Mouse (Mus musculus) cerebellum, adult 18-20 months (tissue): ENCODE results near the gene Rnf43.

Source experiments
- DNase-seq, 2 experiments: peaks; one replicate each; pipeline ENCODE4 v3.0.0; 2021

Rnf43 gene

GRCm38 (mm10) chr11:87662407-87662806 lies at the start of gene Rnf43:
Rnf43 (plus strand) TSS chr11:87662722.
- DNase-seq, result peak; percentile 89 to 92

GRCm38 (mm10) chr11:87613972-87614371 lies 48.5 kb upstream of the Rnf43 start:
- DNase-seq, result no peak

- DNase-seq, result no peak
Measured at GRCm38 (mm10) chr11:87615551-87615950, 47.0 kb upstream of the Rnf43 start.

DNA sequence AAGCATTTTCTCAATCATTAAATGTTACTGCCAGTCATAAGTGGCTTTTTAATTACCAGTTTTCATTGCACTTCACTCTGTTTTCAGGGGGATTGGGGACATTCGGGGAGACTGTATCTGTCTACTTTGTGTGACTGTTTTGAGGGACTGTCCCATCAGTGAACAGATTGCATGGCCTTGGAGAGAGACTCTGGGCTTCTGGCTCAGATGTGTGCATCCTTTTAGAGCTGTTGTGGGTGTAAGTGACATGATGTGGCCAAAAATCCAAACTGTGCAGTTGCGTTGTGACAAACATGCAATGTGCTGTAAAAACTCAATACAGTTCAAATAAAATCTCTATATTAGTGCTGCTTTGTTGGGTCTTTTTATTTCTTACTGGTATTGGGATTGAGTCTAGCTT lies 46.6 kb upstream of the Rnf43 start:
- DNase-seq, result no peak

DNA sequence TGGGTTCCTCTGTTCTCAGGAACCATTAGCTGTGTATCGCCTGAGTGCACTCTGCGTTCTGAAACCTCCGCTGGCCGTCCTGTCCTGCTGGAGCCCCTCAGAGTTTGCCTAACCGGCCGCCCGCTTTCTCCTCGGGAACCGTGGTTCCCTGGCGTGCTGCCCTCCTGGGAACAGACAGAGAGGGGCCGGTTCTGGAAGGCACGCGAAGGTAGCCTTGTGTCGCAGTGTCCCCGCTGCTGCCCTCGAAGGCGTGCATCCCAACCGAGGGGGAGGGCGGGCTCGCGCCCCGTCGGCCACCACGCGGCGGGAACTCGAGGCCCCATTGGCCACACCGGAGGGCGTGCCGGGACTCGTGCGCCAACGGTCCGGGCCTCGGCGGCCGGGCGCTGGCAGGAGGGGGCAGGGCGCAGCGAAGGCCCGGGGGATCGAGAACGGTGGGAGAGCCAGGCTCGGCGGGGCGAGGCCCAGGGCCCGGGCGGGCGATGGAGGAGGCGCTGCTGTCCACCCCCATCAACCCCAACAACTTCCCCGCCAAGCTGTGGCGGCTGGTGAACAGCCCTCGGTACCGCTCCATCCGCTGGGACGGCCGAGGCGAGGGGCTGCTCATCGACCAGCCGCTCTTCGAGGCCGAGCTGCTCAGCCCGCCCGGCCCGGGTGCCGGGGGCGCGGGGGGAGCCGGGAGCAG lies 45.6 kb upstream of the Rnf43 start, which contains the start of gene Hsf5:
Gene Hsf5 (plus strand): TSS at position 375 of the 685 bp plus-strand sequence.
- DNase-seq, result no peak

DNA sequence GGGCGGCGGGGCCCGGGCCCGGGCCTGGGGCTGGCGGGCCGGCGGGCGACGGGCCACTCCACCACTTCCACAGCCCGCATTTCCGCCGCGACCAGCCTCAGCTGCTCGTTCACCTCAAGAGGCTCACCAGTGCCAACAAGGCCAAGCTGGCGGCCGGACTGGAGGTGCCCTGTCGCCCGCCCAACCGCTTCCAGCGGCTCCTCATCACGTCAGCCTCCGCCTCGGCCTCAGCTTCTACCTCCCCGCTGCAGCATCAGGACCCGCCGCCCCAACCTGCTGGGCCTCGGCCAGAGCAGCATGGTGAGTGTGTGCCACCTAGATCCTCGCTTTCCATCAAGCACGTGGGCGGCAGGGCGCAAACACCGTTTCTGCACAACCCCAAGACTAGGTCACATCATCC lies 44.9 kb upstream of the Rnf43 start:
- no peak for DNase-seq

- no peak for DNase-seq
Measured at GRCm38 (mm10) chr11:87623160-87623559, 39.4 kb upstream of the Rnf43 start.

- peak; percentile 30 to 46 for DNase-seq
Measured at GRCm38 (mm10) chr11:87629859-87630258, 32.7 kb upstream of the Rnf43 start.

DNA sequence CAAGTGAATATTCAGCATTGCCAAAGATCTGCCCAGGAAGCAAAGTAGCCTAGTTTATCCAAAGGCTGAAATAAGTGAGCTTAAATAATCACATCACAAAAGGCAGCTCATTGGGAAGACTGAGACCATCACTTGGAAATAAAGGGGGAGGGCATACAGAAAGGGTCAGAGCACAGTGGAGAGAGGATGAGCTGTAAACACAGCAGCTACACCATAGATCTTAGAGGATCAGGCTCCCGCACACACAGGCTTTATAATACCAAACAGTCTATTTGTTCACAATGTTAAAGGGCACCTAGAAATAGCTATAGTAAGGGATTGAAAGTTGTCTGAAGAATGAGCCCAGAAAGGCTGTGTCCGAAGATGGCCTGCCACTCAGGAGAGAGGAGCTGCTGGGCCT lies 23.7 kb upstream of the Rnf43 start:
- no peak for DNase-seq

GRCm38 (mm10) chr11:87639206-87639605 lies 23.3 kb upstream of the Rnf43 start:
- DNase-seq, result peak; percentile 72 to 73

DNA sequence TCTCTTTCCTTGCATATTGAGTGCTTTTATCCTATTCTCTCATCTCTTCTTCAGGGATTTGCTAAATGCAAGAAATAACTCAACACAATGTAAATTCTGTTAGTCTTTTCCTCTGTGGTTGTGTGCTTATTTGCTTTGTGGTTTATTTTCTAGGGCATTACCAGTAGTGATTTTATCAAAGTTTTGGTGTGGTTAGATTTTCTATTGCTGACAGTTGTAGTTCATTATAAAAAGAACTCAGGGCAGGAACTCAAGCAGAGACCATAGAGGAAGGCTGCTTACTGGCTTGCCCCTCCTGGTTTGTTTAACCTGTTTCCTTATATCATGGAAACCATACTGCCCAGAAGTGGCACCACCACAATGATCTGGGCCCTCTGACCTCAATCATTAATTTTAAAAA lies 19.7 kb upstream of the Rnf43 start:
- no peak for DNase-seq

DNA sequence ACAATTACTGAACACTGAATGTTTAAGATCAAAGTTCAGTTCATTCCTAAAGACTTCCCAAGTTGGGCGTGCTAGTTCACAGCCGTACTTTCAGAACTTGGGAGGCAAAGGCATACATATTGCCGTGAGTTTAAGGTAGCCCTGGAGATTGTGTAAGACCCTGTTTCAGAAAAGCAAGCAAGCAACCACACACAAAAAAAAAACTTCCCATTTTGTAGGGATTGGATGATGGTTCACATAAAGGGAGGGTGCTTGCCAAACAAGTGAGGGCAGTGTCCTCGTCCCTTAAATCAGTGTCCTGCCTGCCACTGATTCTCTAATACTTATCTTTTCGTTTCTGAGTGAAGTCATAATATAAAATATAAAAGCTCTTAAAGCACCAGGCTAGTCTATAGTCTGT lies 7.8 kb upstream of the Rnf43 start:
- no peak for DNase-seq

GRCm38 (mm10) chr11:87659216-87659615 lies 3.3 kb upstream of the Rnf43 start:
- no peak for DNase-seq

DNA sequence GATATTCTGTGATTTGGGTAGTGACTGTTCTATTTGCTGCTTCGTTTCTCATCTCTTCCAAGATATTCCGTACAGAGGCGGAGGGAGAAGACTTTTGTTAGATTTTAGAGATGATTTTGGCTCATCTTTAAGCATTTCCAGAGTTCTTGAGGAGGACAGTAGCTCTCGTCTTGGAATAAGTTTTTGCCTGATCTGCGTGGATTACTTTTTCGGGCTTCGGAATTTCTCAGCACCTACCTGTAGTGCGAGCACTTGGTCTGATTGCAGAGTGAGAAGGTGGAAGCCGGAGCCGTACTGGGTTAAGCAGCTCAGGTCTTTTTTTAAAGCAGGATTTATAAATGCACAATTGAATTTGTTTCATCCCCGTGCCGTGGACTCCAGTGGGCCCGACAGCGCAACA lies 300 bp downstream of the Rnf43 start:
- DNase-seq, result no peak

DNA sequence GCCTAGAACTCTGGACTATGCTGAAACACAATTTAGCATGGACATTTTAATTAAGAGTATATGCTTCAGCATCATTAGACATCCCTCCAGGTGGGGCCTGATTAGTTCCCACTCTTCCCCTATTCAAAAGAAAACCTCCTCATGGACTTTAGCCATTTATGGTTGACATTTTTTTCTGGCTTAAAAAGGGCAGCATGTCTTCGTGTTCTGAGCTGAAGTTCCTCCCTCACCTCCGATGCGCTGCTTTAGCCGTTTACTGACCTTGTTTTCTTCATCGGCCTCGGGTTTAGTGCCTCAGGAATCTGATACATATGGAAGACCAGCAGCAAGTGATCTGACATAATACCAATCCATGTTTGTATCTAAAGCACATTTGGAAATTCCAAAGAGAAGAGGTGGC lies 1.4 kb downstream of the Rnf43 start:
- DNase-seq, result no peak

- peak in 1 of 2 experiments; percentile 18 for DNase-seq
Measured at GRCm38 (mm10) chr11:87664521-87664920, 2.0 kb downstream of the Rnf43 start.

- DNase-seq, result peak in 1 of 2 experiments; percentile 16
Measured at GRCm38 (mm10) chr11:87665224-87665623, 2.7 kb downstream of the Rnf43 start.

- no peak for DNase-seq
Measured at GRCm38 (mm10) chr11:87665658-87666057, 3.1 kb downstream of the Rnf43 start.

DNA sequence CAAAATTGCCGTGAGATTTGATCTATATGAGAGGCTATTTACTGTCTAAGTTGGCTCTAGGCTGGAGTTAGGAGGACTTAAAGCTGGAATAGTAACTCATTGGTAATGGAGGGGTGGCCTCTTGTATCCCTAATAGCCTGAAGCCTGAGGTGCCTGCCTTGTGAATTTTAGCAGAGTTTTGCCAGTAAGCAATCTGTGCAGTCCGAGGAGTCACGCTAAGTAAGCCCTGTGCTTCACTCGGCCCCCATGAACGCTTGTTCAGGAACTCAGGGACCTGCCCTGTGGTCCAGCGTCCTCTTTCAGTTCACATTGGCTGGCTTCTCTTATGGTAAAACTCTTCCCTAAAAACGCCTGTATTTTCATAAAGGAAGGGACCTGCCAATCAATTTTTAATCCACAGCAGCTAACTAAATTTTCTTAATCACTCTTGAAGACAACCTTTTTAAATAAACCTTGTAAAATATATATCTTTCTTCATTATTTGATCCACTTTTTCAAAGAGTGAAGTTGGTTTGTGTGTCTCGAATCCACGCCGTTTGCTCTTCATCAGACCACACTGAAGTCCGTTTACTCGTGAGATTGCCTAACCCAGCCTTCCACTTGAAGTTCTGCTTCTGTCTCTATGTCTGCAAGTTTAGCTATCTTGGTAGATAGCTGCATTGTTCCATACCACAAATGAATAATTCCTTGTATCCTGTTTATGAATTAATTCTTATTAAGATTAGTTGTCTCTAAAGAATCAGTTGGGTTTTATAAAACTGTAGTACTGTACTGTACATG lies 3.9 kb downstream of the Rnf43 start:
- no peak for DNase-seq

GRCm38 (mm10) chr11:87667107-87668090 lies 4.9 kb downstream of the Rnf43 start:
- DNase-seq, result no peak

GRCm38 (mm10) chr11:87673282-87673681 lies 10.8 kb downstream of the Rnf43 start:
- no peak for DNase-seq

DNA sequence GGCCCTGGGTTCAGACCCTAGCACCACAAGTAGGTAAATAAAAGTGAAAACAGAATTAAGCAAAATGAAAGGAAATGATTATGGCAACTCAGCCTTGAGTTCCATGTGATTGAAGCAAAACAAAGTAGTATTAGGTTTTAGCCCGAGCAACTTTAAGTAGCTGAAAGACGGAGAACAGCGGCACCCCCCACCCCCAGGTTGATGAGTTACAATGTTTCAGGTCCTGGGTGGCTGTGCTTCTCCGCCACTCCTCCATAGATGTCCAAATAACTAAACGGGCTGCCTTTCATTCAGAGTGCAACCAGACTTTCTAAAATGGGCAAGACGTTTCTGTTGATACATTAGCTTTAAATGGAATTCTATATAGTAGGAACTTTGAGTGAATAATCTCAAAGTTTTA lies 13.1 kb downstream of the Rnf43 start:
- DNase-seq, result no peak

GRCm38 (mm10) chr11:87677756-87678155 lies 15.2 kb downstream of the Rnf43 start:
- DNase-seq, result no peak
